ENCODE assay signal across 8 mouse cellular contexts in genomic region chr1:91495321-91495720, GRCm38 (mm10). TPM values are rescaled to one million over a fixed set of nuclear protein-coding genes. Genes with fewer than 3 reads are reported as not detected.
DNase-seq lines count a peak whose midpoint lies in the region; ATAC-seq and TF ChIP-seq lines count a peak whose summit lies in the region.

No protein-coding gene starts in this region.

- peak overlapping the region; percentile 93 for H3K4me2 ChIP-seq in forebrain, embryonic 16.5 days (ENCODE audit: low read length)
- peak overlapping the region; percentile 87 for H3K4me2 ChIP-seq in liver, embryonic 13.5 days

- H3K4me1 ChIP-seq in forebrain, embryonic 16.5 days (replicated peaks; ENCODE audit: control insufficient read depth, insufficient read depth, low read length) = peaks cover 14% of the 10 kb centered on the region
- H3K4me1 ChIP-seq in liver, embryonic 13.5 days (replicated peaks) = peaks cover 22% of the 10 kb centered on the region

- H3K79me3 ChIP-seq in C2C12 (ENCODE audit: low read depth) = peaks cover 20% of the 10 kb centered on the region

- TF ChIP-seq CTCF in gastrocnemius, adult 2 months (IDR thresholded peaks at IDR 0.05) = no peak
- TF ChIP-seq CTCF in C2C12 (IDR thresholded peaks at IDR 0.05; ENCODE audit: control insufficient read depth, insufficient read depth, insufficient read length) = no peak

- H3K9ac ChIP-seq in forebrain, embryonic 16.5 days (replicated peaks; ENCODE audit: low read depth, low read length) = peak overlapping the region; percentile 89
- peak overlapping the region; percentile 84 for H3K9ac ChIP-seq in liver, embryonic 13.5 days

- 41% methylated on average over 5 of the region's 5 CpGs for WGBS in forebrain, embryonic 16.5 days
- WGBS in liver, embryonic 13.5 days (ENCODE audit: insufficient replicate concordance) = 50% methylated on average over 5 of the region's 5 CpGs

- peak overlapping the region; percentile 70 for H3ac ChIP-seq in C2C12 (ENCODE audit: control insufficient read depth, insufficient read length, low read depth)

- no peaks in the 10 kb centered on the region for H3K36me3 ChIP-seq in C2C12 (ENCODE audit: control insufficient read depth, insufficient read depth)
- no peaks in the 10 kb centered on the region for H3K36me3 ChIP-seq in forebrain, embryonic 16.5 days (ENCODE audit: control insufficient read depth, insufficient read depth)
- peaks cover 8% of the 10 kb centered on the region; the same call in 1 of the 2 replicates for H3K36me3 ChIP-seq in liver, embryonic 13.5 days

- no peaks in the 10 kb centered on the region for H3K9me3 ChIP-seq in forebrain, embryonic 16.5 days (ENCODE audit: control insufficient read depth, low read length)
- no peaks in the 10 kb centered on the region for H3K9me3 ChIP-seq in liver, embryonic 13.5 days (replicated peaks)

- H3K27me3 ChIP-seq in C2C12 (ENCODE audit: control insufficient read depth, insufficient read depth, insufficient read length) = no peaks in the 10 kb centered on the region
- H3K27me3 ChIP-seq in forebrain, embryonic 16.5 days (replicated peaks; ENCODE audit: control insufficient read depth, insufficient read depth, low read length) = no peaks in the 10 kb centered on the region
- no peaks in the 10 kb centered on the region for H3K27me3 ChIP-seq in liver, embryonic 13.5 days

- no peak for DNase-seq in gastrocnemius, adult 2 months
- DNase-seq in gastrocnemius, adult 18-20 months (ENCODE audit: low spot score) = no peak
- DNase-seq in liver, embryonic 13.5 days = no peak
- DNase-seq in frontal cortex, postnatal 36 days (ENCODE audit: low spot score in 2 of 2) = no peak
- DNase-seq in c-Kit-positive CD71-positive TER-119-positive erythroid progenitor cells, embryonic 14.5 days (ENCODE audit: low spot score) = no peak
- DNase-seq in natural killer cell, adult 2 months (ENCODE audit: low spot score in 2 of 2) = no peak

- peak overlapping the region; percentile 99 for H3K4me3 ChIP-seq in gastrocnemius, adult 2 months
- H3K4me3 ChIP-seq in C2C12 (ENCODE audit: insufficient read depth, poor library complexity, severe bottlenecking) = peak overlapping the region; percentile 89
- peak overlapping the region; percentile 92 for H3K4me3 ChIP-seq in forebrain, embryonic 16.5 days (replicated peaks; ENCODE audit: low read length)
- peak overlapping the region; percentile 84 for H3K4me3 ChIP-seq in liver, embryonic 13.5 days (replicated peaks)

- no peak for ATAC-seq in forebrain, embryonic 16.5 days
- ATAC-seq in liver, embryonic 13.5 days (ENCODE audit: low read depth) = no peak

- intact Hi-C loops in gastrocnemius, adult 2 months (cut with DNase I) = no loop called here

- peak overlapping the region; percentile 83; the same call in 1 of the 2 replicates for H3K27ac ChIP-seq in gastrocnemius, adult 2 months
- H3K27ac ChIP-seq in forebrain, embryonic 16.5 days (ENCODE audit: low read length) = no peak overlapping the region
- H3K27ac ChIP-seq in liver, embryonic 13.5 days = no peak overlapping the region

- H3K79me2 ChIP-seq in C2C12 (ENCODE audit: control insufficient read depth, insufficient read depth) = peaks cover 43% of the 10 kb centered on the region

TF ChIP-seq in C2C12, 6 proteins besides CTCF, POLR2A, EP300 and RAD21:
- TF ChIP-seq FOSL1 (IDR thresholded peaks at IDR 0.05; ENCODE audit: insufficient read depth, low read length, poor library complexity, severe bottlenecking) (no peak), CEBPB (IDR thresholded peaks at IDR 0.05; ENCODE audit: low read depth) (no peak), MYOG (IDR thresholded peaks at IDR 0.05; ENCODE audit: control insufficient read depth, extremely low read depth, insufficient read length) (no peak), USF1 (IDR thresholded peaks at IDR 0.05; ENCODE audit: low read depth) (no peak), MYOD1 (IDR thresholded peaks at IDR 0.05; ENCODE audit: control insufficient read depth, insufficient read length, low read depth) (no peak), MAX (IDR thresholded peaks at IDR 0.05) (no peak)
TF ChIP-seq in C2C12: peak in this region for 0.

RNA-seq across cellular contexts. Expression of gene Traf3ip1, which starts 0.9 kb away (rescaled TPM):
- total RNA-seq in gastrocnemius, adult 2 months (2021) = 1 to 10 TPM; 3.3 to 4.1 TPM
- 1 to 10 TPM; 3.0 to 4.1 TPM for total RNA-seq in gastrocnemius, adult 18-20 months (2021)
- 6.0 TPM for polyA plus RNA-seq in C2C12 (2012; fragmentation: generic; extraction: Trizol)
- polyA plus RNA-seq in forebrain, embryonic 16.5 days (2015; fragmentation: Nextera tagmentation; extraction: Ambion mirVana) = 10.9 and 13.2 TPM in 2 replicates
- 2.5 and 2.6 TPM in 2 replicates for polyA plus RNA-seq in liver, embryonic 13.5 days (2015; fragmentation: Nextera tagmentation; extraction: Ambion mirVana)

RNA-seq across cellular contexts. Expression of gene Per2, which starts 36.2 kb away (rescaled TPM):
- 10 to 100 TPM in 1 of 2 experiments, 1 to 10 TPM in 1; 3.9 to 10.8 TPM for total RNA-seq in gastrocnemius, adult 2 months (2021)
- total RNA-seq in gastrocnemius, adult 18-20 months (2021) = 1 to 10 TPM; 2.3 to 3.0 TPM
- polyA plus RNA-seq in C2C12 (2012; fragmentation: generic; extraction: Trizol) = 0.96 TPM
- 5.6 and 6.3 TPM in 2 replicates for polyA plus RNA-seq in forebrain, embryonic 16.5 days (2015; fragmentation: Nextera tagmentation; extraction: Ambion mirVana)
- polyA plus RNA-seq in liver, embryonic 13.5 days (2015; fragmentation: Nextera tagmentation; extraction: Ambion mirVana) = 1.4 and 2.5 TPM in 2 replicates

RNA-seq across cellular contexts. Expression of gene Asb1, which starts 45.0 kb away (rescaled TPM):
- 10 to 100 TPM; 13.9 to 16.6 TPM for total RNA-seq in gastrocnemius, adult 2 months (2021)
- 10 to 100 TPM; 14.8 to 16.2 TPM for total RNA-seq in gastrocnemius, adult 18-20 months (2021)
- 12.2 TPM for polyA plus RNA-seq in C2C12 (2012; fragmentation: generic; extraction: Trizol)
- polyA plus RNA-seq in forebrain, embryonic 16.5 days (2015; fragmentation: Nextera tagmentation; extraction: Ambion mirVana) = 13.7 and 14.1 TPM in 2 replicates
- 12.3 and 13.8 TPM in 2 replicates for polyA plus RNA-seq in liver, embryonic 13.5 days (2015; fragmentation: Nextera tagmentation; extraction: Ambion mirVana)
